12 mouse cellular contexts compared by ENCODE assay signal in the genomic region with DNA sequence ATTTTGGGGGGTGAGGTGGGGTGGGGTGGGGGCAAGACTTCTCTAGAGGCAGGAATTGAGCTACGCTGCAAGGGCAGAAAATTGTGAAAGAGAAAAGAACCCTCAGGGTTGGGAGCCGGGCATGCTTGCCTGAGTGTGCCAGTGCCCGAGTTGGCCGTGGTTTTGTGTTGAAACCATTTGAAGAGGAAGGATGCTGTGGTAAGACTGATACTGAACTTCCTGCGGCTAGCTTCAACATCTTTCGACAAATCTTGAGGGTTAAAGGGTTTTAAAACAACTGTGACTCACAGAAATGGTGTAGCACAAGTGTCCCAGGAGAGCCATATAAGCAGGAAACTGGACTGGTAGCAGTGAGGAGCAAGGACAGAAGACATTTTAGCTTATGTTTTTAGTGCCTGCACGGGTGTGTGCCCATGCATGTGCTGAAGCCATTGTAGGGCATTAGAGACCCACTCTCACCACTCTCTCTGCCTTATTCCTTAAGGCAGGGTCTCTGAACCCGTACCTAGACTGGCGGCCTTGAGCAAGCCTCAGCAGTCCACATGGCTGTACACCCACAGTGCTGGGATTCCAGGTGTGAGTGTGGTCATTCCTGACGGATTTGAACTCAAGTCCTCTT. TPM values are rescaled to one million over a fixed set of nuclear protein-coding genes. Genes with fewer than 3 reads are reported as not detected.
A peak's percentile ranks its signal among the peaks of the same experiment; 100 is the strongest.
DNase-seq lines count a peak whose midpoint lies in the region; ATAC-seq and TF ChIP-seq lines count a peak whose summit lies in the region.
"Had no signal": no experiment of that assay in that cellular context is flagged by ENCODE, and none has a peak within 500 bp of the region (broad histone marks: within the 10 kb centered on the region; RNA-seq: fewer than 3 reads in every experiment).

No protein-coding gene starts in this region.

- ATAC-seq in heart, embryonic 12.5 days (ENCODE audit: insufficient number of reproducible peaks, low FRiP score), result no peak
- ATAC-seq in liver, embryonic 15.5 days (ENCODE audit: insufficient read depth), result no peak
- ATAC-seq: forebrain, embryonic 16.5 days had no signal

- no peak overlapping the region for H3K4me3 ChIP-seq in heart, embryonic 12.5 days
- no peak overlapping the region for H3K4me3 ChIP-seq in thymus, adult 2 months (ENCODE audit: control insufficient read depth, insufficient read depth, low read length)
- H3K4me3 ChIP-seq in liver, embryonic 15.5 days (replicated peaks), result peak overlapping the region; percentile 82; the same call in 1 of the 2 replicates
- H3K4me3 ChIP-seq in cerebellum, adult 2 months (replicated peaks; ENCODE audit: insufficient read depth, low read depth, low read length), result no peak overlapping the region

- H3K4me1 ChIP-seq in heart, embryonic 12.5 days (replicated peaks), result peaks cover 52% of the 10 kb centered on the region
- H3K4me1 ChIP-seq in thymus, adult 2 months (replicated peaks; ENCODE audit: control insufficient read depth, insufficient read depth, low read length), result peaks cover 18% of the 10 kb centered on the region
- H3K4me1 ChIP-seq in liver, embryonic 15.5 days (replicated peaks), result peaks cover 71% of the 10 kb centered on the region
- H3K4me1 ChIP-seq in cerebellum, adult 2 months (ENCODE audit: control insufficient read depth, insufficient read depth, low read length), result peaks cover under 1% of the 10 kb centered on the region; the same call in 1 of the 2 replicates

- TF ChIP-seq POLR2A in thymus, adult 2 months (IDR thresholded peaks at IDR 0.05; ENCODE audit: control insufficient read depth, extremely low read depth, insufficient read depth, low read length, poor library complexity), result no peak
- no peak for TF ChIP-seq POLR2A in cerebellum, adult 2 months (IDR thresholded peaks at IDR 0.05; ENCODE audit: borderline replicate concordance, insufficient read depth, low read length)

- intact Hi-C loops in heart, postnatal 25 days (cut with DNase I), result loop anchor here (5.0 kb wide), 1 partner anchor 365 kb away; a partner anchor contains a TSS

- H3K9ac ChIP-seq in heart, embryonic 12.5 days, result no peak overlapping the region
- H3K9ac ChIP-seq in liver, embryonic 15.5 days, result no peak overlapping the region

- H3K4me2 ChIP-seq in heart, embryonic 12.5 days, result 0 out of 2 replicates have a peak overlapping the region, but pooled peaks have one; percentile 90
- H3K4me2 ChIP-seq in liver, embryonic 15.5 days, result peak overlapping the region; percentile 87

- peaks cover 41% of the 10 kb centered on the region for H3K36me3 ChIP-seq in heart, embryonic 12.5 days
- H3K36me3 ChIP-seq in thymus, adult 2 months (ENCODE audit: control insufficient read depth, insufficient read depth, low read length), result peaks cover 8% of the 10 kb centered on the region; the same call in 1 of the 2 replicates
- peaks cover 37% of the 10 kb centered on the region for H3K36me3 ChIP-seq in liver, embryonic 15.5 days (replicated peaks)

- no peak overlapping the region for H3K27ac ChIP-seq in heart, embryonic 12.5 days (ENCODE audit: poor library complexity, severe bottlenecking)
- H3K27ac ChIP-seq in thymus, adult 2 months (ENCODE audit: control insufficient read depth, insufficient read depth, low read length), result peak overlapping the region; percentile 46; the same call in 1 of the 2 replicates
- peak overlapping the region; percentile 79 for H3K27ac ChIP-seq in liver, embryonic 15.5 days (replicated peaks)
- H3K27ac ChIP-seq in cerebellum, adult 2 months (ENCODE audit: insufficient read depth, low read length), result no peak overlapping the region

- no peak for TF ChIP-seq CTCF in thymus, adult 2 months (IDR thresholded peaks at IDR 0.05; ENCODE audit: borderline replicate concordance, control insufficient read depth, extremely low read depth, insufficient read depth, low read length, poor library complexity)
- TF ChIP-seq CTCF in cerebellum, adult 2 months (IDR thresholded peaks at IDR 0.05; ENCODE audit: borderline replicate concordance, insufficient read depth, low read depth, low read length), result no peak

- 85% methylated on average over 10 of the region's 10 CpGs for WGBS in heart, embryonic 12.5 days
- WGBS in thymus, adult 2 months, result 20% methylated on average over 10 of the region's 10 CpGs
- 23% methylated on average over 10 of the region's 10 CpGs for WGBS in liver, embryonic 15.5 days (ENCODE audit: insufficient replicate concordance)
- 84% methylated on average over 10 of the region's 10 CpGs for WGBS in cerebellum, adult 2 months

- no peaks in the 10 kb centered on the region for H3K27me3 ChIP-seq in heart, embryonic 12.5 days (replicated peaks)
- no peaks in the 10 kb centered on the region for H3K27me3 ChIP-seq in thymus, adult 2 months (ENCODE audit: control insufficient read depth, insufficient read depth, low read length)
- H3K27me3 ChIP-seq in liver, embryonic 15.5 days, result no peaks in the 10 kb centered on the region
- no peaks in the 10 kb centered on the region for H3K27me3 ChIP-seq in cerebellum, adult 2 months (ENCODE audit: control insufficient read depth, insufficient read depth, low read length)

- no peaks in the 10 kb centered on the region for H3K9me3 ChIP-seq in heart, embryonic 12.5 days (replicated peaks)
- no peaks in the 10 kb centered on the region for H3K9me3 ChIP-seq in liver, embryonic 15.5 days (replicated peaks)

- DNase-seq in heart, postnatal 25 days (ENCODE audit: low spot score), result no peak
- DNase-seq in thymus, adult 2 months, result no peak
- DNase-seq in thymus, postnatal 14 days, result no peak
- peak; percentile 30 for DNase-seq in thymus, postnatal 36 days
- DNase-seq in adrenal gland, adult 2 months, result no peak
- DNase-seq in cerebellum, adult 2 months, result no peak
- DNase-seq: right cerebral cortex, postnatal 14 days had no signal

RNA-seq across cellular contexts. Expression of a gene that starts 1.8 kb away (rescaled TPM):
- 62.4 and 70.7 TPM in 2 replicates for polyA plus RNA-seq in heart, embryonic 12.5 days (2016; fragmentation: Nextera tagmentation; extraction: Ambion mirVana)
- 10 to 100 TPM; 55.3 to 61.0 TPM for total RNA-seq in heart, postnatal 25 days (2021)
- 131 and 162 TPM in 2 replicates for polyA plus RNA-seq in thymus, adult 2 months (2012; rRNA removed)
- 35.3 and 36.0 TPM in 2 replicates for polyA plus RNA-seq in liver, embryonic 15.5 days (2015; fragmentation: Nextera tagmentation; extraction: Ambion mirVana)
- total RNA-seq in adrenal gland, adult 2 months (2021), result 10 to 100 TPM; 72.3 to 99.9 TPM
- polyA plus RNA-seq in adrenal gland, adult 2 months (2012; rRNA removed), result 184 and 189 TPM in 2 replicates
- polyA plus RNA-seq in cerebellum, adult 2 months (2012; rRNA removed), result 168 and 176 TPM in 2 replicates

RNA-seq across cellular contexts. Expression of a gene that starts 6.8 kb away (rescaled TPM):
- 7.9 and 8.0 TPM in 2 replicates for polyA plus RNA-seq in heart, embryonic 12.5 days (2016; fragmentation: Nextera tagmentation; extraction: Ambion mirVana)
- 1 to 10 TPM; 3.1 to 3.8 TPM for total RNA-seq in heart, postnatal 25 days (2021)
- 142 and 146 TPM in 2 replicates for polyA plus RNA-seq in thymus, adult 2 months (2012; rRNA removed)
- polyA plus RNA-seq in liver, embryonic 15.5 days (2015; fragmentation: Nextera tagmentation; extraction: Ambion mirVana), result 2.5 and 3.6 TPM in 2 replicates
- 10 to 100 TPM; 24.3 to 28.4 TPM for total RNA-seq in adrenal gland, adult 2 months (2021)
- polyA plus RNA-seq in adrenal gland, adult 2 months (2012; rRNA removed), result 93.4 and 115 TPM in 2 replicates
- polyA plus RNA-seq in cerebellum, adult 2 months (2012; rRNA removed), result 90.1 and 92.0 TPM in 2 replicates

RNA-seq across cellular contexts. Expression of a gene that starts 15.6 kb away (rescaled TPM):
- polyA plus RNA-seq in heart, embryonic 12.5 days (2016; fragmentation: Nextera tagmentation; extraction: Ambion mirVana), result 0.82 and 0.92 TPM in 2 replicates
- total RNA-seq in heart, postnatal 25 days (2021), result under 1 TPM; 0.14 to 0.26 TPM
- 1.3 and 1.4 TPM in 2 replicates for polyA plus RNA-seq in thymus, adult 2 months (2012; rRNA removed)
- 0.07 and 0.26 TPM in 2 replicates for polyA plus RNA-seq in liver, embryonic 15.5 days (2015; fragmentation: Nextera tagmentation; extraction: Ambion mirVana)
- total RNA-seq in adrenal gland, adult 2 months (2021), result under 1 TPM; 0.12 to 0.28 TPM
- polyA plus RNA-seq in adrenal gland, adult 2 months (2012; rRNA removed), result 0.07 TPM in 2 replicates
- polyA plus RNA-seq in cerebellum, adult 2 months (2012; rRNA removed), result 1.5 and 2.0 TPM in 2 replicates

RNA-seq across cellular contexts. Expression of a gene that starts 22.7 kb away (rescaled TPM):
- 0.04 and 0.09 TPM in 2 replicates for polyA plus RNA-seq in heart, embryonic 12.5 days (2016; fragmentation: Nextera tagmentation; extraction: Ambion mirVana)
- not detected for total RNA-seq in heart, postnatal 25 days (2021)
- 0.04 and 0.08 TPM in 2 replicates for polyA plus RNA-seq in thymus, adult 2 months (2012; rRNA removed)
- polyA plus RNA-seq in liver, embryonic 15.5 days (2015; fragmentation: Nextera tagmentation; extraction: Ambion mirVana), result not detected in 2 replicates
- total RNA-seq in adrenal gland, adult 2 months (2021), result not detected
- not detected in 2 replicates for polyA plus RNA-seq in adrenal gland, adult 2 months (2012; rRNA removed)
- 0.03 and 0.05 TPM in 2 replicates for polyA plus RNA-seq in cerebellum, adult 2 months (2012; rRNA removed)
- total RNA-seq: layer of hippocampus, postnatal 25 days had no signal
- polyA plus RNA-seq: midbrain, postnatal 0 days had no signal

RNA-seq across cellular contexts. Expression of a gene that starts 22.7 kb away (rescaled TPM):
- 13.1 and 15.1 TPM in 2 replicates for polyA plus RNA-seq in heart, embryonic 12.5 days (2016; fragmentation: Nextera tagmentation; extraction: Ambion mirVana)
- total RNA-seq in heart, postnatal 25 days (2021), result under 1 TPM; 0.08 to 0.18 TPM
- polyA plus RNA-seq in thymus, adult 2 months (2012; rRNA removed), result 35.8 and 41.6 TPM in 2 replicates
- 0.45 and 0.62 TPM in 2 replicates for polyA plus RNA-seq in liver, embryonic 15.5 days (2015; fragmentation: Nextera tagmentation; extraction: Ambion mirVana)
- total RNA-seq in adrenal gland, adult 2 months (2021), result under 1 TPM; 0.35 to 0.63 TPM
- polyA plus RNA-seq in adrenal gland, adult 2 months (2012; rRNA removed), result 2.3 and 3.1 TPM in 2 replicates
- 4.6 and 4.7 TPM in 2 replicates for polyA plus RNA-seq in cerebellum, adult 2 months (2012; rRNA removed)

Comparison
In these comparisons a context has a peak if more than half of its experiments do, and no peak if none do; other contexts are left out.
1. DNase-seq: peak in thymus, postnatal 36 days (2 of 2); none in heart, postnatal 25 days (single experiment), thymus, adult 2 months (single experiment), thymus, postnatal 14 days (single experiment), adrenal gland, adult 2 months (single experiment) and cerebellum, adult 2 months (0 of 2).
2. H3K27ac ChIP-seq: peak in thymus, adult 2 months (single experiment) and liver, embryonic 15.5 days (single experiment); none in heart, embryonic 12.5 days (single experiment) and cerebellum, adult 2 months (single experiment).
3. RNA of a gene that starts 6.8 kb away (polyA plus RNA-seq): 142 to 146 TPM in thymus, adult 2 months, 93.4 to 115 TPM in adrenal gland, adult 2 months and 90.1 to 92.0 TPM in cerebellum, adult 2 months; 7.9 to 8.0 TPM in heart, embryonic 12.5 days and 2.5 to 3.6 TPM in liver, embryonic 15.5 days; every median in the first group is over 10 times any median in the second.